In genomic region chr2:84895495-84896198, GRCm38 (mm10) we compare ENCODE assay signal across 10 mouse cellular contexts. TPM values are rescaled to one million over a fixed set of nuclear protein-coding genes. Genes with fewer than 3 reads are reported as not detected.
DNase-seq lines count a peak whose midpoint lies in the region; ATAC-seq and TF ChIP-seq lines count a peak whose summit lies in the region.
"Had no signal": no experiment of that assay in that cellular context is flagged by ENCODE, and none has a peak within 500 bp of the region (broad histone marks: within the 10 kb centered on the region; RNA-seq: fewer than 3 reads in every experiment).

No protein-coding gene starts in this region.

- no peak overlapping the region for H3K4me2 ChIP-seq in liver, embryonic 12.5 days
- no peak overlapping the region for H3K4me2 ChIP-seq in intestine, embryonic 15.5 days (replicated peaks)

- no peaks in the 10 kb centered on the region for H3K27me3 ChIP-seq in liver, adult 2 months (ENCODE audit: control insufficient read depth, insufficient read depth, low read length)
- peaks cover 46% of the 10 kb centered on the region for H3K27me3 ChIP-seq in liver, embryonic 12.5 days (replicated peaks)
- 0 out of 2 replicates have a peak, but pooled peaks cover 2% of the 10 kb centered on the region for H3K27me3 ChIP-seq in intestine, embryonic 15.5 days (replicated peaks)

- TF ChIP-seq POLR2A in liver, adult 2 months (IDR thresholded peaks at IDR 0.05; ENCODE audit: extremely low read depth, insufficient read depth, low read length): no peak

- H3K79me2 ChIP-seq in liver, adult 2 months (ENCODE audit: control insufficient read depth, insufficient read depth, low read length): no peaks in the 10 kb centered on the region

- ATAC-seq in liver, embryonic 12.5 days: no peak
- ATAC-seq in intestine, embryonic 15.5 days: peak; percentile 66
- peak; percentile 62; the same call in 1 of the 2 replicates for ATAC-seq in megakaryocyte-erythroid progenitor cell, adult 5-6 weeks (replicated peaks; ENCODE audit: low FRiP score, low TSS enrichment, poor library complexity, severe bottlenecking)

- peak; percentile 86 for DNase-seq in liver, adult 2 months (ENCODE audit: extremely low read depth, low read depth, low spot score)
- no peak for DNase-seq in right cerebral cortex, postnatal 4 days
- no peak for DNase-seq in cerebellum, postnatal 25 days
- DNase-seq: cerebellum, adult 9-11 months; kidney, adult 11 months; thymus, adult 18-20 months had no signal

- no peaks in the 10 kb centered on the region for H3K36me3 ChIP-seq in liver, adult 2 months (ENCODE audit: control insufficient read depth, insufficient read depth, low read length)
- no peaks in the 10 kb centered on the region for H3K36me3 ChIP-seq in liver, embryonic 12.5 days
- no peaks in the 10 kb centered on the region for H3K36me3 ChIP-seq in intestine, embryonic 15.5 days

- H3K9ac ChIP-seq in liver, adult 2 months (ENCODE audit: low read depth, low read length): no peak overlapping the region
- no peak overlapping the region for H3K9ac ChIP-seq in liver, embryonic 12.5 days
- no peak overlapping the region for H3K9ac ChIP-seq in intestine, embryonic 15.5 days

- peaks cover 3% of the 10 kb centered on the region; the same call in 1 of the 2 replicates for H3K4me1 ChIP-seq in liver, adult 2 months (ENCODE audit: control insufficient read depth, insufficient read depth, low read length)
- H3K4me1 ChIP-seq in liver, embryonic 12.5 days: no peaks in the 10 kb centered on the region
- H3K4me1 ChIP-seq in brown adipose tissue, adult 24 weeks (ENCODE audit: control insufficient read depth, insufficient read depth, insufficient read length, low read length): no peaks in the 10 kb centered on the region
- no peaks in the 10 kb centered on the region for H3K4me1 ChIP-seq in intestine, embryonic 15.5 days (replicated peaks)

- TF ChIP-seq CTCF in liver, adult 2 months (IDR thresholded peaks at IDR 0.05; ENCODE audit: low read depth, low read length): no peak

- H3K9me3 ChIP-seq in liver, embryonic 12.5 days (replicated peaks): no peaks in the 10 kb centered on the region
- no peaks in the 10 kb centered on the region for H3K9me3 ChIP-seq in intestine, embryonic 15.5 days

- WGBS in liver, adult 2 months: 57% methylated on average over 4 of the region's 4 CpGs
- 49% methylated on average over 4 of the region's 4 CpGs for WGBS in liver, embryonic 12.5 days (ENCODE audit: insufficient replicate concordance)
- 34% methylated on average over 4 of the region's 4 CpGs for WGBS in intestine, embryonic 15.5 days

- peak overlapping the region; percentile 47; the same call in 1 of the 2 replicates for H3K27ac ChIP-seq in liver, adult 2 months (replicated peaks; ENCODE audit: insufficient read depth, low read depth, low read length)
- no peak overlapping the region for H3K27ac ChIP-seq in liver, embryonic 12.5 days
- H3K27ac ChIP-seq in brown adipose tissue, adult 24 weeks (replicated peaks; ENCODE audit: low read depth, low read length): peak overlapping the region; percentile 83
- no peak overlapping the region for H3K27ac ChIP-seq in intestine, embryonic 15.5 days

- H3K4me3 ChIP-seq in liver, adult 2 months (ENCODE audit: insufficient read depth, low read depth, low read length): no peak overlapping the region
- H3K4me3 ChIP-seq in liver, embryonic 12.5 days: no peak overlapping the region
- no peak overlapping the region for H3K4me3 ChIP-seq in brown adipose tissue, adult 24 weeks (ENCODE audit: insufficient read depth, low read depth, low read length)
- no peak overlapping the region for H3K4me3 ChIP-seq in intestine, embryonic 15.5 days (replicated peaks)

RNA-seq across cellular contexts. Expression of gene Rtn4rl2, which starts 9.1 kb away (rescaled TPM):
- total RNA-seq in liver, adult 2 months (2014; rRNA removed): 0.13 TPM in 1 of 2 replicates, not detected in the other
- 0.29 and 0.50 TPM in 2 replicates for polyA plus RNA-seq in liver, adult 2 months (2012; rRNA removed)
- 0.29 and 0.31 TPM in 2 replicates for polyA plus RNA-seq in liver, embryonic 12.5 days (2016; fragmentation: Nextera tagmentation; extraction: Ambion mirVana)
- polyA plus RNA-seq in brown adipose tissue, adult 24 weeks (2012; ENCODE audit: insufficient read depth, insufficient read length, missing spikeins): 1.5 TPM in 1 of 2 replicates, not detected in the other
- polyA plus RNA-seq in intestine, embryonic 15.5 days (2015; fragmentation: Nextera tagmentation; extraction: Ambion mirVana): 1.2 and 1.7 TPM in 2 replicates
- not detected in 2 replicates for total RNA-seq in megakaryocyte-erythroid progenitor cell, adult 5-6 weeks (2014; fragmentation: Nextera tagmentation)
- total RNA-seq in megakaryocyte-erythroid progenitor cell, adult 5-6 weeks (2017): not detected in 2 replicates

RNA-seq across cellular contexts. Expression of gene Slc43a3, which starts 40.7 kb away (rescaled TPM):
- 25.7 and 26.6 TPM in 2 replicates for total RNA-seq in liver, adult 2 months (2014; rRNA removed)
- polyA plus RNA-seq in liver, adult 2 months (2012; rRNA removed): 23.2 and 30.6 TPM in 2 replicates
- 127 and 128 TPM in 2 replicates for polyA plus RNA-seq in liver, embryonic 12.5 days (2016; fragmentation: Nextera tagmentation; extraction: Ambion mirVana)
- polyA plus RNA-seq in brown adipose tissue, adult 24 weeks (2012; ENCODE audit: insufficient read depth, insufficient read length, missing spikeins): 18.5 and 18.6 TPM in 2 replicates
- polyA plus RNA-seq in intestine, embryonic 15.5 days (2015; fragmentation: Nextera tagmentation; extraction: Ambion mirVana): 45.4 and 48.2 TPM in 2 replicates
- total RNA-seq in megakaryocyte-erythroid progenitor cell, adult 5-6 weeks (2014; fragmentation: Nextera tagmentation): 118 and 137 TPM in 2 replicates
- total RNA-seq in megakaryocyte-erythroid progenitor cell, adult 5-6 weeks (2017): 65.3 and 108 TPM in 2 replicates

RNA-seq across cellular contexts. Expression of gene Slc43a1, which starts 57.0 kb away (rescaled TPM):
- 7.2 and 10.0 TPM in 2 replicates for total RNA-seq in liver, adult 2 months (2014; rRNA removed)
- polyA plus RNA-seq in liver, adult 2 months (2012; rRNA removed): 8.9 and 12.1 TPM in 2 replicates
- polyA plus RNA-seq in liver, embryonic 12.5 days (2016; fragmentation: Nextera tagmentation; extraction: Ambion mirVana): 153 and 162 TPM in 2 replicates
- 2.6 and 3.5 TPM in 2 replicates for polyA plus RNA-seq in brown adipose tissue, adult 24 weeks (2012; ENCODE audit: insufficient read depth, insufficient read length, missing spikeins)
- polyA plus RNA-seq in intestine, embryonic 15.5 days (2015; fragmentation: Nextera tagmentation; extraction: Ambion mirVana): 15.0 and 16.3 TPM in 2 replicates
- 96.3 and 117 TPM in 2 replicates for total RNA-seq in megakaryocyte-erythroid progenitor cell, adult 5-6 weeks (2014; fragmentation: Nextera tagmentation)
- 40.1 and 70.3 TPM in 2 replicates for total RNA-seq in megakaryocyte-erythroid progenitor cell, adult 5-6 weeks (2017)

Comparison
In these comparisons a context has a peak if more than half of its experiments do, and no peak if none do; other contexts are left out.
1. H3K27ac ChIP-seq: peak in liver, adult 2 months (single experiment) and brown adipose tissue, adult 24 weeks (single experiment); none in liver, embryonic 12.5 days (single experiment) and intestine, embryonic 15.5 days (single experiment).